Mouse (Mus musculus): ENCODE measurements at regions not wholly inside any gene's neighbourhood (a gene's known extent, or its start where the extent isn't known, plus 50 kb on each side); places are given as distances from the start of the nearest gene placed in this dataset.

GRCm38 (mm10) chr7:129993446-129994223, 402.0 kb downstream of the Wdr11 start:
- in situ Hi-C loops (cut with MboI; ENCODE audit: low pct_unique_long_range_greater_than_20kb in 1 of 2, low sequenced_read_pairs in 2 of 2, unreplicated experiment in 1 of 2) = no loop called here

- in situ Hi-C loops (cut with MboI; ENCODE audit: low pct_unique_long_range_greater_than_20kb in 1 of 2, low sequenced_read_pairs in 2 of 2, unreplicated experiment in 1 of 2) = no loop called here
Observed at GRCm38 (mm10) chr7:129995529-129995928, 403.9 kb downstream of the Wdr11 start.

GRCm38 (mm10) chr7:130001064-130001463, 409.4 kb downstream of the Wdr11 start:
- in situ Hi-C loops (cut with MboI; ENCODE audit: low pct_unique_long_range_greater_than_20kb in 1 of 2, low sequenced_read_pairs in 2 of 2, unreplicated experiment in 1 of 2) = no loop called here

- in situ Hi-C loops (cut with MboI; ENCODE audit: low pct_unique_long_range_greater_than_20kb in 1 of 2, low sequenced_read_pairs in 2 of 2, unreplicated experiment in 1 of 2) = no loop called here
Observed at GRCm38 (mm10) chr7:130002002-130002401, 410.3 kb downstream of the Wdr11 start.

- in situ Hi-C loops (cut with MboI; ENCODE audit: low pct_unique_long_range_greater_than_20kb in 1 of 2, low sequenced_read_pairs in 2 of 2, unreplicated experiment in 1 of 2) = no loop called here
Observed at GRCm38 (mm10) chr7:130005406-130005805, 413.7 kb downstream of the Wdr11 start.

GRCm38 (mm10) chr7:130007993-130008583, 416.4 kb downstream of the Wdr11 start:
- in situ Hi-C loops (cut with MboI; ENCODE audit: low pct_unique_long_range_greater_than_20kb in 1 of 2, low sequenced_read_pairs in 2 of 2, unreplicated experiment in 1 of 2) = no loop called here

- in situ Hi-C loops (cut with MboI; ENCODE audit: low pct_unique_long_range_greater_than_20kb in 1 of 2, low sequenced_read_pairs in 2 of 2, unreplicated experiment in 1 of 2) = no loop called here
Observed at GRCm38 (mm10) chr7:130008591-130009418, 417.1 kb downstream of the Wdr11 start.

- in situ Hi-C loops (cut with MboI; ENCODE audit: low pct_unique_long_range_greater_than_20kb in 1 of 2, low sequenced_read_pairs in 2 of 2, unreplicated experiment in 1 of 2) = no loop called here
Observed at GRCm38 (mm10) chr7:130012067-130012466, 420.4 kb downstream of the Wdr11 start.

- in situ Hi-C loops (cut with MboI; ENCODE audit: low pct_unique_long_range_greater_than_20kb in 1 of 2, low sequenced_read_pairs in 2 of 2, unreplicated experiment in 1 of 2) = no loop called here
Observed at GRCm38 (mm10) chr7:130013109-130013508, 421.4 kb downstream of the Wdr11 start.

GRCm38 (mm10) chr7:130014609-130015008, 422.9 kb downstream of the Wdr11 start:
- in situ Hi-C loops (cut with MboI; ENCODE audit: low pct_unique_long_range_greater_than_20kb in 1 of 2, low sequenced_read_pairs in 2 of 2, unreplicated experiment in 1 of 2) = no loop called here

GRCm38 (mm10) chr7:130015375-130016014, 423.8 kb downstream of the Wdr11 start:
- in situ Hi-C loops (cut with MboI; ENCODE audit: low pct_unique_long_range_greater_than_20kb in 1 of 2, low sequenced_read_pairs in 2 of 2, unreplicated experiment in 1 of 2) = no loop called here

GRCm38 (mm10) chr7:130016015-130016874, 424.6 kb downstream of the Wdr11 start:
- in situ Hi-C loops (cut with MboI; ENCODE audit: low pct_unique_long_range_greater_than_20kb in 1 of 2, low sequenced_read_pairs in 2 of 2, unreplicated experiment in 1 of 2) = no loop called here

GRCm38 (mm10) chr7:130018891-130019290, 427.2 kb downstream of the Wdr11 start:
- in situ Hi-C loops (cut with MboI; ENCODE audit: low pct_unique_long_range_greater_than_20kb in 1 of 2, low sequenced_read_pairs in 2 of 2, unreplicated experiment in 1 of 2) = no loop called here

GRCm38 (mm10) chr7:130028945-130029344, 437.3 kb downstream of the Wdr11 start:
- in situ Hi-C loops (cut with MboI; ENCODE audit: low pct_unique_long_range_greater_than_20kb in 1 of 2, low sequenced_read_pairs in 2 of 2, unreplicated experiment in 1 of 2) = no loop called here

- in situ Hi-C loops (cut with MboI; ENCODE audit: low pct_unique_long_range_greater_than_20kb in 1 of 2, low sequenced_read_pairs in 2 of 2, unreplicated experiment in 1 of 2) = no loop called here
Observed at GRCm38 (mm10) chr7:130030711-130031110, 439.0 kb downstream of the Wdr11 start.

GRCm38 (mm10) chr7:130036235-130036634, 444.6 kb downstream of the Wdr11 start:
- in situ Hi-C loops (cut with MboI; ENCODE audit: low pct_unique_long_range_greater_than_20kb in 1 of 2, low sequenced_read_pairs in 2 of 2, unreplicated experiment in 1 of 2) = no loop called here

GRCm38 (mm10) chr7:130036845-130037572, 445.3 kb downstream of the Wdr11 start:
- in situ Hi-C loops (cut with MboI; ENCODE audit: low pct_unique_long_range_greater_than_20kb in 1 of 2, low sequenced_read_pairs in 2 of 2, unreplicated experiment in 1 of 2) = no loop called here
